Mouse (Mus musculus) ZHBTc4 (cell line): Measurements from ENCODE around the gene Gigyf2.

Experiments
- DNase-seq: peaks from one replicate; pipeline ENCODE4 v3.0.0-alpha.2; 2011; ENCODE audit warnings: low read depth, low spot score

Gene Gigyf2

DNA sequence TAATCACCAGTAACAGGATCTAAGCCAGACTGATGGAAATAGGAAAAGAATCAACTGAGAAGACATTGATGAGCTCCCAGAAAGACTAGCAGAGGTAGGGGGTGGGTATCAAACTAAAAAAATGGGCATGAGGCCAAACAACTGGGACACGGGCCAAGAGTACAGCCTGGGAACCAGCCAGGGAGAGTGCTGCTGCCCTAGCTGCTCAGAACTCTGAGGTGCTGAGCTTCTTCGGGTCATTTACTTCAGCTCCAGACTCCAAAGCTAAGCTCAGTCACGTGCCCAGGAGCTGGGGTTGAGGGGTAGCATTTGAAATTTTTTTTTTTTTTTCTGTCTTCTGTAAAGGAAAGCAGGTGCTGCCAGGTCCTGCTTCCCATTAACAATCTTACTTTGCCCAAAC lies 10.1 kb upstream of the Gigyf2 start:
- no peak for DNase-seq

DNA sequence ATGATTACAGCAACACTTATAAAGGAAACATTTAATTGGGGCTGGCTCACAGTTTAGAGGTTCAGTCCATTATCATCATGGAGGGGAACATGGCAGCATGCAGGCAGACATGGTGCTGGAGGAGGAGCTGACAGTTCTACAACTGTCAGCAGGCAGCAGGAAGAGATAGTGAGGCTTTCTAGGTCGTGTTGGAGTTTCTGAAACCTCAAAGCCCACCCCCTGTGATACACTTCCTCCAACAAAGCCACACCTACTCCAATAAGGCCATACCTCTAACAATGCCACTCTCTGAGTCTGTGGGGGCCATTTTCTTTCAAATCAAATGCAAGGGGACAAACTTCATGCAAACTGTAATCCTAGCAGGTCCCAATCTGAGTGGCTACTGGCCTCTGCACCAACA lies 5.7 kb upstream of the Gigyf2 start:
- no peak for DNase-seq

DNA sequence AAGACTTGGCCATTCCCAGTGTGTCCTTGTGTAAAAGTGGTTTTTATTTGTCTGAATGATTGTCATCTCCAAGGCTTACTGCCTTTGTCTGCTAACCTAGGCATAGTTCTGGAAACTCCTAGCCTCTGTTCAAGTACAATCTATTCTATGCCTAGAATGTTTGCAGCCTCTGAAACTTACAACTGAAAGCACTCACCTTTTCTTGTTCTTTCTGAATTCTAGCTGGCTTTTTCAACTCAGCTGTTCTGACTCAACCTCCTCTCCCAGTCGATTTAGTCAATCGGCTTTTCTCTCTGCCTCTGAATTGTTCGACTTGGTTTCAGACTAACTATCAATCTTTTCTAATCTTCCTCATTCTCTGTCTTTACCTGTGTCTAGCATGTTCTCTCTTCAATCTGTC lies 4.0 kb upstream of the Gigyf2 start:
- DNase-seq, result no peak

DNA sequence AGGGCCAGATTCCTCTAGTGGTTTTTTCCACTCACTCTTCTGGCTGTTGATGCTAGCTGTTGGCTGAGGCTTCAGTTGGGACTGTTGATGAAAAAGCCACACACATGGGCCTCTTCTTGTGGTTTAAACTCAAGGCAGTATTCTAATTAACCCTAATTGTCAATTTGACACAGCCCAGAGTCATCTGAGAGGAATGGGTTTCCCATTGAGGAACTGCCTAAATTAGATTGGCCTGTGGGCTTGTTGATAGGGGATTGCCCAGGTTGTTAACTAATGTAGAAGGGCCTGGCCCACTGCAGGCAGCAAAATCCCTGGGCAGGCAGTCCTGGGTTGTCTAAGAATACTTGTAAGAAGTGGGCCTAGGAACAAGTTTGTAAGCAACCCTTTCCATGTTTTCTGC lies 2.1 kb upstream of the Gigyf2 start:
- no peak for DNase-seq

DNA sequence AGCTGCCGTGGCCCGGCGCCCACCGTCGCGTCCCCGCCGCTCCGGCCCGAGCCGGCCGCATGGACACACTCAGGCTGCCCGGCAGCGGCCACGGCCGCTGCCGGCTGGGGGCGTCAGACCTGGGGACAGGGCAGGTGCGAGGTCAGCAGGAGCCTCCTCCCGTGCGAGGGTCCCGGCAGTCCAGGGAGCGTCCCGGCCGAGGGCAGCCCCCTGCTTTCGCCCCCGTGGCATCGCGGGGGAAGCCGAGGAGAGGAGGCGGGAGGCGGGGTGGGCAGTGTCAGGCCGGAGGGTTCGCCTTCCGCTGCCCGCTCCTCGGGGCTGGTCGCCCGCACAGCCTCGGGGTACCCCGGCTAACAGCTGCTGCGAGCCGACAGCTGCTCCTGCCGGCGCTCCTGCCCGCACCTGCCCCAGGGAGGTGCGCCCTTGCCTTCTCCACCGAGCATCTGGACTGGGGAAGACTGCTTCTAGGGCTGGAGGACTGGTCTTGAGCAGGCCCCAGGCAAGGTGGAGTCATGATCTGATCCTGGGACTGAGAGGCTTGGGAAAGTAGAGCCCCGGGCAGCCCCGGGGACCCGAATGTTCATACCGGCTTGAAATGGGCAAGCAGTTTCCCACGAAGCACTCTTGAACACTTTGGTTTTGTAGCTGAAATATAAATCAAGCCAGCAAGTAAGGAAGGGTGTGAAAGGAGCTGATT lies 515 bp downstream of the Gigyf2 start:
- DNase-seq, result peak; percentile 60

DNA sequence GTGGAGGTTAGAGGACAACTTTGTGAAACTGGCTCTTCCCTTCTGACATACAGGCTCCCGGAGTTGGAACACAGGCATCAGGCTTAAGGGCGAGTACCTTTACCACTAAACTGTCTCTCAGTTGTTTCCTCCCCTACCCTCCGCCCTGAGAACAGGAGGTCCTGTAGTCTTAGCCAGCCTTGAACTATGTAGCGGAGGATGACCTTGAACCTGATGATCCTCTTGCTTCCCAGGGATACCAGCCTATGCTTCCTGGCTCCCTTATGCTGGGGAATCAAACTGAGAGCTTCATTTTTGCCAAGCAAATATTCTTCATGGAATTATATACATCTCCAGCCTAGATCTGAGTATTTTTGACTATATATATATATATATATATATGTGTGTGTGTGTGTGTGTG lies 5.0 kb downstream of the Gigyf2 start:
- peak; percentile 32 for DNase-seq

DNA sequence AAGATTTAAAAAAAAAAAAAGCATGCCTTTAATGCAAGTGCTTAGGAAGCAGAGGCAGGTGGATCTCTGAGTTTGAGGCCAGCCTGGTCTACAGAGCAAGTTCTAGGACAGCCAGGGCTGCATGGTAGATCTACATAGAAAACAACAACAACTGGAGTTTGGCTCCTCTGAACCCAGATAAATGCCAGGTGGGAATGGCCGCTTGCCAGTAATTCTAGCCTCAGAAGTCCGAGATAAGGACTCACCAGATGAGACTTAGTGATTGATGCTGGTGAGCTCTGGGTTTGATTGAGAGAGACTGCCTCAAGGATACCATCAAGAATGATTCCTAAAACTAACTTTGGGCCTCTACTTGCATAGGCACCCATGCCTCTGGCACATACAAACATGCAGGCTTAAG lies 23.8 kb downstream of the Gigyf2 start:
- no peak for DNase-seq

DNA sequence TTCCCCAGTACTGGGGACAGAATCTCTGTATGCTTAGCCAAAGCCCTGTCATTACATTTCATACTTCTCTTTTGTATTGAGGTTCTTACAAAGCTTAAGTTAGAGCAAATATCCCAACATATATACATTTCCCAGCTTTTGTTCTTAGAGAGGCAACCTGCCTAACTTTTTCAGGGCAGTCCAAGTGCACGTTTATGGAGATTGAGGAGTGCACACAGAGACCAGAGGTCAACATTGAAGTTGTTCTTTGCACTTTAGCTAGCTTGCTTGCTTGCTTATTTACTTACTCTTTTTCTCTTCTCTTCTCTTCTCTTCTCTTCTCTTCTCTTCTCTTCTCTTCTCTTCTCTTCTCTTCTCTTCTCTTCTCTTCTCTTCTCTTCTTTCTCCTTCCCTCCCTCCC lies 33.5 kb downstream of the Gigyf2 start:
- no peak for DNase-seq

DNA sequence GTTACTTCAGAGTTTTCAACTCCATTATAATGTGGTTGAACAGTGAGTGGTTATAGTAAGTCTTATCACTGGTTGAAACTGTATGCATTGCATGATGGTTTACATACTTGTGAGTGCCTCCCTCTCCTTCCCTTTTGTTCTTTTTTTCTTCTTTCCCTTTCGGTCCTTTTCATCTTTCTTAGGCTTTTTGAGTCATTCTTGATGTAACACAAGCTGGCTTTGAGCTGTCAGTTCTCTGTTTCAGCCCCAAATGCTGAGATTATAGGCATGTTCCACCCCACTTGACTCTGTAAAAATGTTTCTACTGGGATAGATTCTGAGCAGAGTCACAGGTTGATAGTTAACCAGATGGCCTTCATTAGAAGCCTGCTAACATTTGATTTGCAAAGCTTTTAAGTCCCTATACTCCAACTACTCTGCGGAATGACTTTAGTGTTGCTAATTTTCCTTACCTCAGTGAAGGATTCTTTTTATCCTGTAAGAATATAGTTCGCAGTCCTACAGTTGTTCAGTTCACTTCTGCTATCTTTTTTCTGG lies 51.3 kb downstream of the Gigyf2 start:
- no peak for DNase-seq

DNA sequence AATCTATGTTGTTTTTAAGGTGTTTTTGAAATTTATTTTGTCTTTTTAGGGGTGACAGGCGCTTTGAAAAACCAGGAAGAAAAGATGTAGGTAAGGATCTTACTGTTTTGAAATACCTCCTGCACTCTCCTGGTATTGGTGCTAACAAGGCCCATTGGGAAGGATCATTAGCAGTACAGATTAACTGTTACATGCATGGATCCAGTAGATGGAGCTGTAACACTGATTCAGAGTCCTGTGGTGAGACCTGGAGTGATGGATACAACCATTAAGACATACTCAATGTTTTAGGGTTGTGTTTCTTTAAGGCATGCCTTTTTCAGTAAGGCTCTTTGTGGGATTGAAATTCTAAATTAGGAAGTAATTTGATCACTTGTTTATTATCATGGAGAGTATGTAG lies 53.1 kb downstream of the Gigyf2 start:
- peak; percentile 47 for DNase-seq

DNA sequence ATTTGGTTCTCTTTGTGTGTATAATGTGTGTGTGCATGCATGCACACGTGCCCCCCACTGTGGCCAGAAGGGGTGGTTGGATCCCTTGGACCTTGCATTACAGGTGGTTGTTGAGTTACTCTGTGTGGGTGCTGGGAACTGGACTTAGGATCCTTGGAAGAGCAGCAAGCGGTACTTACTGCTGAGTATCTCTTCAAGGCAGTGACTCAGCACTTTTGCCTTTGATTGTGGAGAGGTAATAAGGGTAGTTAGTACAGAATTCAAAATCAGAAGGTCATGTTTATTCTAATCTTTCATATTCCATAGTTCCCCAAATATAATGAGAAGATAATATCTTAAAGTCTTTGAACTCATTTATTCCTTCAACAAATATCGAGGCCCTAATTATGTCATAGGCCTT lies 54.4 kb downstream of the Gigyf2 start:
- DNase-seq, result no peak

DNA sequence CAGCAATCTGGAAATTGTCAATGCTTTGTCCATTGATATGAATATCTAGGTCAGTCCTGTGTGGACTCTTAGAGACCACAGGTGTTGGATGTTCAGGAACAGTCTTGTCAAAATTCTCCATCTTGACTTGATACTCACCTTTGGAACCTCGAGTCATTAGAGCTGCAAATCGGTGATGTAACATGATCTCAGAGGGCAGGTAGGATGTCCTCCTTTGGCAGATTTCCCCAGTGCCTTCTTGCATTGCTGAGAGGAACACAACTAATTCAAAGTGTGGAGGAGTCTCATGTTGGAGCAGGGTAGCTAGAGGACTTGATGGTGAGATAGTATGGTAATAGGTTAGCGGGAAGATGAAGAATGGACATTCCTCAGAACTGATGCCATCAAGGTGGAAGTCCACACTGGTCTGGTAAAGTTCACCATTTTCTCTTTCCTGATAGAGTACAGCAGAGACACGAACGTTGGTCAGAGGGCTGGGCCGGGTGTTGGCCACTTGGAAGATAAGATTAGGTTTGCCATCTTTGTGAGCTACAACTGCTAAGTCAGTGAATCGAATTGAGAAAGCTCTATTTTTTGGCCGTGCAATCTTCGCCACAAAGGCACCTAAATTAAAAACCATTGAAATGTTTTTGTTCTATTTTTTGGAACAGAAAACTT lies 59.8 kb downstream of the Gigyf2 start:
- no peak for DNase-seq

DNA sequence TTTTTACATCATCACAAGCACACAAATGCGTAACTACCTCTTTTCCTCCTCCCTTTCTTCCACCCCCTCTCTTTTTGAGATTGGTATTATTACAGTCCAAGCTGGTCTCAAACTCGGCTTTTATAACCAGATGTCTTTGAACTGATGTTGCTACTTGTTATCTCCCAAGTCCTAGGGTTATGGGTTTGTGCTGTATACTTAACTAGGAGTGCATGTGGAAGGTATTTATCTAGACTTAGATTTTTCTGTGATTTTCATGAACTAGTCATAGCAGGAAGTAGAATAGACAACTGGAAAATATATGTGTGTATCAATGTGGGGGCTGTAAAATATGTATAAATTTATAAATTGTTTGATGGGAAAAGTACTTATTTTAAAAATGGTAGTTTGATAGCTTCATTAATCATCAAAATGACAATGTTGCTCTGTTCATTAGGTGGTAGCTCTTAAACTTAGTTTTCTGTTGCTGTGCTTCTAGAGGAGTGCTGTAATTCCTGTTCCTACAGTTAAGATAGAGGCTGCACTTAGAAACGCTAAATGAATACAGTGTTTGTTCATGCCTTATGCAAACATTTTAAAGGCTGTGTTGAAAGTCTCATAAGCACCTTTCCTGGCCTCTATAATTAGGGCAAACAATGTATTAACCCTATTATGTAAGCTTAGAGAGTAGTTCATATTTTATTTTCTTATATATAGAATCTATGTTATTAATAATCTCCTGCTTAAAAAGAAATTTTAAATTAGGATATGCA lies 66.8 kb downstream of the Gigyf2 start:
- no peak for DNase-seq

DNA sequence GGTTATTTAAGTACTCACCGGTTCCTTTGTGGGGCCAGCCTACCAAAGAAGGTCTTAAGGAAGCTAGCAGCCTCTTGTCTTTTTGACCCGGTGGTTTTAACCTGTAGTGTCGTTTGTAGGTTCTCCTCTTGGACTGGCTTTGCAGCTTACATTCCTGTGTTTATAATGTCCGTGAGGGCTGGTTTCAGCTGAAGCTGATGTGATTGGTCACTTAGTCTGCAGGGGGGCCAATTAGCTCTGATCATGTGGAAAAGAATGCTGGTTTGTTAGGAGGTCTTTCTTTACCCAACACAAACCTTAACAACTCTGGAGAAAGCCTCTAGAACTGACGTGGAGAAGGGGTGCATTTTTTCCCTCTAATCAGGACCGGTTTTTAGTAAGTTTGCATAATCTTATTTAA lies 67.8 kb downstream of the Gigyf2 start, which contains the start of gene Kcnj13:
Kcnj13 (minus strand) TSS at position 136 of the 400 bp plus-strand sequence.
- DNase-seq, result no peak

DNA sequence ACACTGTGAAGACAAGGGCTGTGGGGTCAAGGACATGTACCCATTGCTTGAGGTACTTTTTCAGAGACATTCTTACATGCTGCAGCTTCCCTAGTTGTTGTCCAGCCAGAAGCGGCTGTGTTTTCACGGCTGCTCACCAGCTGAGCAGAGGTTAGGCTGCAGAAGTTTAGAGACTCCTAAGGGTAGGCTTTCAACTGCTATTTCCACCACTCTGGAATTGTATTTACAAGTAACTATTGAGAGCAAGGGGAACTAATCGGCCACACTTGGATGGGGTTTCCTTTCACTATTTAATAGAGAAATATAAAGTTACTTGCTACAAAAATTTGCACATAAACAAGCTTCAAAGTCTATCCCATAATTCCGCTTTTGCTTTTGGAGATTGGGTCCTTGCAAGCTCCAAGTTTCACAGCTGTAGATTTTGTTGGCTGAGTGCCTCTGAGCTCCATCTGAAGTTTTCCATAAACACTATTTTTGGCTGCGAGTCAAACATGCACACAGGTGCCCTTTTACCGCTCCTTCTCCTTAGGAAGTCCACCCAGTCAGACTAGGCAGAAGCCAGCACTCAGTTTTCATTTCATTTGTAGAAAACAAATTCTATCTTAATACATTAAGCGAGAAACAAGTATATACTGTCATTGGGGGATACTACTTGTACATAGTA lies 70.3 kb downstream of the Gigyf2 start:
- no peak for DNase-seq

DNA sequence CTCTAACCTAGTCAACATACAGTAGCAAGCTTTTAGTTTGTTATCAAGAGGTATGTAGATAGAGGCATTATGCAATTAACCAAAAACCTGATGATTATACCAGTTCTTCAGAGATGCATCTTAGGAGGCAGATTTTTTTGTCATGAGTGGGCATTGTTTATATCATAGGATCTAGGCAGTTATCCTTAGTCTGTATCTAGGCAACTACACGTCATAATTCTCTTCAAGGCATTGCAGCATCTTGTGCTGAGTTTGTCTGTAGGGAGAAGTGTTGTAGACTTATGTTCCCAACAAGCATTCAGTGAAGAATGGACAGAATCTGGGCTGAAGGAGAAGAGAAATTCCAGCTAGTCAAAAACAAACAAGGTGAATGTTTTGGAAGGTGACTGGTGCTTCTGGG lies 77.9 kb downstream of the Gigyf2 start:
- no peak for DNase-seq

DNA sequence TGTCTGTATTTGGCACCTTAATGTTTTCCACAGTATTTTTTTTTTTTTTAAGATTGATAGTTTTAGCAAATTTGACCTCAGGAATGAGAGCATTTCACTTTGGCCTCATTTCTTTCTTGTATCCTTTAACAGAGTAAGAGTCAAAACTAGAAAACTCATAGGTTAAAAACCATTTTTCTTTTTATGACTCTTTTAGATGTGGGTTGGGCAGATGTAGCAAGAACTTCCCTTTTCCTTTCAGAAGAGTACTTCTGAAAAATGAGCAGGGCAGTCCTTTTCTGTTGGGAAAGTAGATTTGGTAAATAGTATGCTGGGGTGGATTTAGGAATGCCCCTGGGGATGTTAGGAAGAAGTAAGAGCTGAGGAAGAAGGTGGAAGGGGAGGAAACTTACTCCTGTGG lies 79.2 kb downstream of the Gigyf2 start:
- DNase-seq, result no peak

DNA sequence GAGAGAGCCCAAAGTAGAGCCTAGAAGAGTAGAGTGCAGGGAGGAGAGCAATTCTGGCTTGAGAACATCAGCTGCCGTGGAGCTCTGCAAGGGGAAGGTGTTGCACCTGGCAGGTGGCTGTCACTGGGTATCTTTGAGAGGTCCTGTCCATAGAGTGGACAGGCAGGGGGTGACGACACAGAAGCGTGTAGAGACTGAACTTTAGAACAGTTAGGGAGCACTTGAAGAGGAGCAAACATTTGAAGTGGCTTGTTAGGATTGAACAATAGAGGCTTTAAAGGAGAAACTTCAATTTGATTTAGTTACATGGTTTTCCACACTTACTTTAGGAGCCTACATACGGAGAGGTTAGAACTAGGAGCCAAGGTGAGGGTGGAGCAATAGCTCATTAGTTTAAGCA lies 82.6 kb downstream of the Gigyf2 start:
- DNase-seq, result no peak

DNA sequence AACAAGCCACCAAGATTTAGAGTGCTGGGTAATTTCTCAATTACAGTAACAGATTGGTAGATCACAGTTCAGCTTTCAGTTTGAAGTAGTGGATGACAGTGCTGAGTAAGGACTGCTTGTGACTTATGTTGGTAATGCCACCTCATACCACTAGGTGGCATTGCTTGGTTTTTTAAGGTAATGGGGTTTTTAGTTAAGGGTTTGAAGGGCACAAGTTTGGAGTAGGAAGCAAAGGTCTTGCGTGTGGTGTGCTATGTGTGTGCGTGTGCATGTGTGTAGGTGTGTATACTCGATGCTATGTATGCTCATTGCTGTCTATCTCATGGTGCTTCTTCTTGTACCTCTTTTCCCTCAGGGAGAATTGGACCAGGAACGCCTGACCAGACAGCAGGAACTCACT lies 91.9 kb downstream of the Gigyf2 start:
- DNase-seq, result peak; percentile 82

DNA sequence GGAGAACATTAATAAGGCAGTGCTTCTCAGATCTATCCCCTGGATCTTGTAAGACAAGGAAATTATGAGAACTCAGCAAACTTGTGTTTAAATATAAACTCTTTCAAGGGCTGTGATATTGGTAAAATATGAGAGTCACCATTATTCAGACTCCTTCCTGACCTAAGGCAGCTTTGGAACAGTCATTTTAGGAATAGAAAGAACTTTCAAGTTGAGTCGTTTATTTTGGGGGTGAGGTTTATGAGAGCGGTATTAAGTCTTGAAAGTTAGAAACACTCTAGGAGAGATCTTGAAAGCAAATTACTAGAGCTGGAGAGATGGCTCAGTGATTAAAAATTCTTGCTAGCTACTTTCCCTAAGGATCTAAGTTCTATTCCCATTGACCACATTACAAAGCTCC lies 108.3 kb downstream of the Gigyf2 start:
- no peak for DNase-seq

DNA sequence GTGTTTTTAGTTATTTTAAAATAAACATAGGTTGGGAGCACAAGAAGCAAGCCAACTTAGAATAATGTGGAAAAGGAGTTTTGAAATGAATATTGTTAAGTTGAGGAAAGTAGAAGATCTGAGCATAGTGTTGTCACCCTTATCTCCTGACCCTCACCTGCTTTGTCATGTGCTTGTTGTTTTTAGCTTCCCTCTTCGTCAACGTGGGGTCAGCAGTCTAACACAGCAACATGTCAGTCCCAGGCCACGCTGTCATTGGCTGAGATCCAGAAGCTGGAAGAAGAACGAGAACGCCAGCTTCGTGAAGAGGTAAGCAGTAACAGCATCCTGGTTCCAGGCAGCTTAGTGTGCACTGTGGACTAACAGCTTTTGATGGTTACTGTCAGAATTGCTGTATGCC lies 109.8 kb downstream of the Gigyf2 start:
- no peak for DNase-seq
